Mouse (Mus musculus) Patski (cell line): ENCODE measurements at regions not wholly inside any gene's neighbourhood (a gene's known extent, or its start where the extent isn't known, plus 50 kb on each side); places are given as distances from the start of the nearest gene placed in this dataset.

Source experiments
- ATAC-seq: fragments of 100-300 bp; one replicate; pipeline ENCODE4 v1.8.0; 2021
- CTCF ChIA-PET: fragments of 350-600 bp; sonication (Branson Sonifier 250); formaldehyde crosslinking; loops from one replicate; lab custom pipeline; 2022; ENCODE audit warnings: inconsistent platforms; lab: Charles Lee
- POLR2A ChIA-PET: fragments of 350-600 bp; sonication (Branson Sonifier 250); formaldehyde crosslinking; loops from one replicate; lab custom pipeline; 2022; ENCODE audit warnings: antibody characterized with exemption, inconsistent platforms; lab: Charles Lee
- DNase-seq: peaks from one replicate; pipeline ENCODE4 v3.0.0-alpha.2; 2011; ENCODE audit warnings: low read depth, low spot score
- H3K27me3 ChIP-seq: fragments of 371-371 bp; one replicate; pipeline ENCODE4 v1.5.1; 2021
- CTCF ChIP-seq: fragments of 100-300 bp; IDR thresholded peaks from one replicate; pipeline ENCODE4 v1.5.1; 2021
- in situ Hi-C: fragments of 300-500 bp; cut with MboI; formaldehyde crosslinking; loops from 3 replicates; pipeline ENCODE4 v1.11.1; 2018; ENCODE audit warnings: low pct_unique_long_range_greater_than_20kb, mixed read lengths

GRCm38 (mm10) chr1:186474844-186475243, 230.9 kb downstream of the Tgfb2 start:
- in situ Hi-C loops = no loop called here
- TF ChIP-seq CTCF = no peak
- POLR2A ChIA-PET = no interaction called here
- no peak for ATAC-seq
- H3K27me3 ChIP-seq = no peaks in the 10 kb centered on the region
- CTCF ChIA-PET = no interaction called here
- no peak for DNase-seq

GRCm38 (mm10) chr1:186474385-186474784, 231.4 kb downstream of the Tgfb2 start:
- in situ Hi-C loops = no loop called here
- POLR2A ChIA-PET = no interaction called here
- ATAC-seq (no peak), DNase-seq (no peak)
- CTCF ChIA-PET = no interaction called here
- no peaks in the 10 kb centered on the region for H3K27me3 ChIP-seq
- TF ChIP-seq CTCF = no peak

GRCm38 (mm10) chr1:186472955-186473354, 232.8 kb downstream of the Tgfb2 start:
- in situ Hi-C loops = no loop called here
- H3K27me3 ChIP-seq = no peaks in the 10 kb centered on the region
- ChIA-PET CTCF (interaction anchor here (1.2 kb wide), 1 partner anchor 10 kb away, joined by 3 read pairs; no protein-coding TSS in a partner anchor), POLR2A (no interaction called here)
- ATAC-seq (no peak), DNase-seq (no peak)
- TF ChIP-seq CTCF = no peak

- DNase-seq (no peak), ATAC-seq (no peak)
- CTCF ChIA-PET = no interaction called here
- POLR2A ChIA-PET = no interaction called here
- no peaks in the 10 kb centered on the region for H3K27me3 ChIP-seq
- TF ChIP-seq CTCF = no peak
- in situ Hi-C loops = no loop called here
These were observed 240.3 kb downstream of the Tgfb2 start for GRCm38 (mm10) chr1:186465526-186465925.

GRCm38 (mm10) chr1:186460742-186461141, 245.0 kb downstream of the Tgfb2 start:
- H3K27me3 ChIP-seq = no peaks in the 10 kb centered on the region
- peak; percentile 42 for ATAC-seq
- ChIA-PET POLR2A (no interaction called here), CTCF (interaction anchor here (1.0 kb wide), 1 partner anchor 21 kb away, joined by 3 read pairs; no protein-coding TSS in a partner anchor)
- in situ Hi-C loops = no loop called here
- DNase-seq = no peak
- no peak for TF ChIP-seq CTCF

- ATAC-seq (peak; percentile 85), DNase-seq (no peak)
- in situ Hi-C loops = loop anchor here (10.0 kb wide), 1 partner anchor 273 kb away; no protein-coding TSS in a partner anchor
- TF ChIP-seq CTCF = peak; percentile 17
- CTCF ChIA-PET = interaction anchor here (0.7 to 2.4 kb wide), 5 partner anchors 9 to 255 kb away, joined by 3 to 6 read pairs (median 3); no protein-coding TSS in a partner anchor
- no peaks in the 10 kb centered on the region for H3K27me3 ChIP-seq
- POLR2A ChIA-PET = interaction anchor here (0.6 kb wide), 1 partner anchor 10 kb away, joined by 3 read pairs; no protein-coding TSS in a partner anchor
These were observed 247.6 kb downstream of the Tgfb2 start for GRCm38 (mm10) chr1:186458099-186458637.

- in situ Hi-C loops = loop anchor here (10.0 kb wide), 1 partner anchor 272 kb away; no protein-coding TSS in a partner anchor
- H3K27me3 ChIP-seq = no peaks in the 10 kb centered on the region
- ChIA-PET CTCF (interaction anchor here (1.0 to 2.4 kb wide), 2 partner anchors 11 to 57 kb away, joined by 3 to 6 read pairs; no protein-coding TSS in a partner anchor), POLR2A (no interaction called here)
- ATAC-seq (no peak), DNase-seq (no peak)
- no peak for TF ChIP-seq CTCF
These were observed 248.7 kb downstream of the Tgfb2 start for GRCm38 (mm10) chr1:186457098-186457497.

- TF ChIP-seq CTCF = peak; percentile 67
- CTCF ChIA-PET = no interaction called here
- POLR2A ChIA-PET = interaction anchor here (0.6 kb wide), 1 partner anchor 340 kb away, joined by 8 read pairs; no protein-coding TSS in a partner anchor
- in situ Hi-C loops = loop anchor here (10.0 kb wide), 1 partner anchor 271 kb away; no protein-coding TSS in a partner anchor
- DNase-seq = no peak
- ATAC-seq = no peak
- no peaks in the 10 kb centered on the region for H3K27me3 ChIP-seq
These were observed 249.7 kb downstream of the Tgfb2 start for GRCm38 (mm10) chr1:186456131-186456530.

GRCm38 (mm10) chr1:186455177-186455660, 250.6 kb downstream of the Tgfb2 start:
- ChIA-PET POLR2A (no interaction called here), CTCF (interaction anchor here (1.4 kb wide), 1 partner anchor 8 kb away, joined by 4 read pairs; no protein-coding TSS in a partner anchor)
- H3K27me3 ChIP-seq = no peaks in the 10 kb centered on the region
- in situ Hi-C loops = loop anchor here (10.0 kb wide), 1 partner anchor 270 kb away; no protein-coding TSS in a partner anchor
- no peak for TF ChIP-seq CTCF
- no peak for ATAC-seq
- no peak for DNase-seq

GRCm38 (mm10) chr1:186454393-186455085, 251.2 kb downstream of the Tgfb2 start:
- DNase-seq (no peak), ATAC-seq (no peak)
- POLR2A ChIA-PET = interaction anchor here (1.0 kb wide), 1 partner anchor 259 kb away, joined by 3 read pairs; no protein-coding TSS in a partner anchor
- CTCF ChIA-PET = interaction anchor here (1.4 kb wide), 2 partner anchors 7 to 15 kb away, joined by 4 read pairs; no protein-coding TSS in a partner anchor
- TF ChIP-seq CTCF = no peak
- no peaks in the 10 kb centered on the region for H3K27me3 ChIP-seq
- in situ Hi-C loops = loop anchor here (5.0 to 10.0 kb wide), 3 partner anchors 162 to 270 kb away; partner anchors contain the start of gene Tgfb2
